Mouse (Mus musculus) CD8-positive naive resting alpha-beta T cell, adult 57 days (primary cell): ENCODE data around the gene Sema3c. TPM values are rescaled to one million over a fixed set of nuclear protein-coding genes. Genes with fewer than 3 reads are reported as not detected.

ENCODE experiments used
- total RNA-seq: library from RNA; stranded (reverse); gene quantifications from one replicate; pipeline ENCODE4 v1.2.4, GENCODE M21; 2023

Gene Sema3c
- not detected for total RNA-seq

GRCm38 (mm10) chr5:17573694-17574380 lies at the start of gene Sema3c:
Gene Sema3c (plus strand): TSS chr5:17574281.

Other genes with a start within 250 kb of the Sema3c start
- gene Speer4f2, start 201.1 kb upstream of the Sema3c start, total RNA-seq, result not detected
- gene Speer4f1, start 98.2 kb upstream of the Sema3c start, total RNA-seq, result not detected